In genomic region chr10:88288061-88288460, GRCm38 (mm10) we compare ENCODE assay signal across 21 mouse cellular contexts.
"Had no signal": no experiment of that assay in that cellular context is flagged by ENCODE, and none has a peak within 500 bp of the region (broad histone marks: within the 10 kb centered on the region; RNA-seq: fewer than 3 reads in every experiment).

No protein-coding gene starts in this region.

- DNase-seq: lung, adult 2 months; lung, postnatal 14 days; lung, postnatal 36 days; retina, postnatal 1 day; right cerebral cortex, adult 18-20 months; right cerebral cortex, postnatal 25 days; right cerebral cortex, postnatal 4 days; spleen, adult 18-20 months; thymus, adult 18-20 months; thymus, postnatal 14 days; thymus, postnatal 36 days had no signal

- H3K4me3 ChIP-seq: lung, embryonic 15.5 days; megakaryocyte, embryonic 14.5 days; midbrain, embryonic 13.5 days; myocyte; neural tube, embryonic 13.5 days; neural tube, embryonic 15.5 days had no signal

- H3K9me3 ChIP-seq: lung, embryonic 15.5 days; midbrain, embryonic 13.5 days; neural tube, embryonic 13.5 days; neural tube, embryonic 15.5 days had no signal

- H3K9ac ChIP-seq: lung, embryonic 15.5 days; midbrain, embryonic 13.5 days; neural tube, embryonic 13.5 days; neural tube, embryonic 15.5 days had no signal

- H3K4me1 ChIP-seq: megakaryocyte, embryonic 14.5 days; midbrain, embryonic 13.5 days; neural tube, embryonic 13.5 days; neural tube, embryonic 15.5 days had no signal

- H3K36me3 ChIP-seq: lung, embryonic 15.5 days; midbrain, embryonic 13.5 days; neural tube, embryonic 13.5 days; neural tube, embryonic 15.5 days had no signal

- ATAC-seq: lung, postnatal 0 days; midbrain, embryonic 13.5 days; midbrain, embryonic 16.5 days had no signal

- H3K27ac ChIP-seq: lung, embryonic 15.5 days; macrophage; midbrain, embryonic 13.5 days; neural tube, embryonic 13.5 days; neural tube, embryonic 15.5 days had no signal

- H3K27me3 ChIP-seq: lung, embryonic 15.5 days; megakaryocyte, embryonic 14.5 days; midbrain, embryonic 13.5 days; neural tube, embryonic 13.5 days; neural tube, embryonic 15.5 days had no signal

- H3K4me2 ChIP-seq: lung, embryonic 15.5 days; midbrain, embryonic 11.5 days; midbrain, embryonic 13.5 days; neural tube, embryonic 13.5 days; neural tube, embryonic 15.5 days had no signal
